Mouse (Mus musculus) cortical plate, adult 2 months (tissue): ENCODE results near the gene Gnb2. TPM values are rescaled to one million over a fixed set of nuclear protein-coding genes. Genes with fewer than 3 reads are reported as not detected.

Source experiments
- H3K27ac ChIP-seq: fragments of 200-500 bp; 2 replicates; pipeline ENCODE4 v1.5.1; 2012; ENCODE audit warnings: low read length, control low read depth, inconsistent platforms; ENCODE audit not compliant: insufficient read depth
- H3K4me1 ChIP-seq: fragments of 200-500 bp; 2 replicates; pipeline ENCODE4 v1.6.1; 2011; ENCODE audit warnings: low read length; ENCODE audit not compliant: control insufficient read depth, insufficient read depth
- H3K4me3 ChIP-seq: fragments of 200-500 bp; 2 replicates; pipeline ENCODE4 v1.5.1; 2011; ENCODE audit warnings: mild to moderate bottlenecking, low read length, control low read depth; ENCODE audit not compliant: insufficient read depth
- CTCF ChIP-seq: fragments of 200-500 bp; IDR thresholded peaks from 2 replicates; pipeline ENCODE4 v1.5.1; 2011; ENCODE audit warnings: mild to moderate bottlenecking, control low read depth, low read length; ENCODE audit not compliant: insufficient read depth; ENCODE audit errors: extremely low read depth
- POLR2A ChIP-seq: fragments of 200-500 bp; IDR thresholded peaks from 2 replicates; pipeline ENCODE4 v1.6.1; 2011; ENCODE audit warnings: mild to moderate bottlenecking, low read length, control low read depth; ENCODE audit not compliant: insufficient read depth; ENCODE audit errors: extremely low read depth
- polyA plus RNA-seq: library from polyadenylated mRNA; depleted of rRNA; stranded (reverse); fragments of >200 nt; gene quantifications from 2 replicates; pipeline ENCODE4 v1.2.3, GENCODE M21; 2012

Gene Gnb2
- polyA plus RNA-seq, 1 experiment = 687 TPM

GRCm38 (mm10) chr5:137523396-137524250 lies 9.7 kb downstream of the Gnb2 start:
- TF ChIP-seq CTCF (no peak), POLR2A (no peak)
- no peaks in the 10 kb centered on the region; the same call in 1 of the 2 replicates for H3K4me1 ChIP-seq
- no peak overlapping the region for H3K4me3 ChIP-seq
- H3K27ac ChIP-seq = no peak overlapping the region

GRCm38 (mm10) chr5:137522711-137523110 lies 10.6 kb downstream of the Gnb2 start:
- Histone ChIP-seq H3K4me1 (no peaks in the 10 kb centered on the region; the same call in 1 of the 2 replicates), H3K27ac (no peak overlapping the region), H3K4me3 (no peak overlapping the region)
- TF ChIP-seq CTCF = no peak

GRCm38 (mm10) chr5:137521861-137522260 lies 11.4 kb downstream of the Gnb2 start:
- TF ChIP-seq CTCF = no peak
- H3K4me1 ChIP-seq = no peaks in the 10 kb centered on the region; the same call in 1 of the 2 replicates

GRCm38 (mm10) chr5:137519691-137520550 lies 13.4 kb downstream of the Gnb2 start:
- TF ChIP-seq POLR2A = no peak
- Histone ChIP-seq H3K27ac (no peak overlapping the region), H3K4me1 (no peaks in the 10 kb centered on the region), H3K4me3 (no peak overlapping the region)

More at GRCm38 (mm10) chr5:137521861-137522260, 11.4 kb downstream of the Gnb2 start:
- H3K4me3 ChIP-seq = no peak overlapping the region
- H3K27ac ChIP-seq = no peak overlapping the region

DNA sequence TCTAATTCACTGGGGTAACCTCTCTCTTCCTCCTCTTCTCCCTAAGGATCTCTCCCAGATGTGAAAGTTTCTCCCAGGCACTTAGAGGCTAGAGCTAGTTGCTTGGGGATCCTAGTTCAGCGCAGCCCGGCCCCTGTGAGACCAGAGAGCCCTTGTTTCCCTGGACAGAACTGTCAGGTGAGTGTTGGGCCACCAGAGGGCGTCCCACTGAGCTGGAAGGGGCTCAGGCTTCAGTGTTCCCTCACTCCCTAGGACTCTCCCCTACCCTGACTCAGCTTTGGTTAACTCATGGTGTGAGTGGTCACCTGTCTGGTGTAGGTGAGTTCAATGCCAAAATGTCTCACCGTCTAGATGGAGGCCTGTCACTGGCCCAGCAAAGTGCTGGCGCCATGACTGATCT lies 14.9 kb downstream of the Gnb2 start, which contains the start of gene Gigyf1:
Gene Gigyf1, plus strand, starts transcription at position 113 of the 400 bp plus-strand sequence.
- Histone ChIP-seq H3K27ac (no peak within 1 kb of the TSS), H3K4me3 (no peak within 1 kb of the TSS), H3K4me1 (no peaks in the 10 kb centered on the region)
- TF ChIP-seq POLR2A (no peak), CTCF (peak; percentile 37)

- TF ChIP-seq CTCF = no peak
- no peak for TF ChIP-seq POLR2A
- Histone ChIP-seq H3K4me1 (peaks cover 6% of the 10 kb centered on the region), H3K27ac (no peak overlapping the region), H3K4me3 (no peak overlapping the region)
Observed at GRCm38 (mm10) chr5:137514811-137515210, 18.5 kb downstream of the Gnb2 start.

- Histone ChIP-seq H3K4me1 (peaks cover 6% of the 10 kb centered on the region), H3K4me3 (no peak overlapping the region), H3K27ac (no peak overlapping the region)
- no peak for TF ChIP-seq CTCF
- TF ChIP-seq POLR2A = no peak
Observed at GRCm38 (mm10) chr5:137513951-137514721, 19.2 kb downstream of the Gnb2 start.

GRCm38 (mm10) chr5:137512847-137513794 lies 20.2 kb downstream of the Gnb2 start:
- Histone ChIP-seq H3K4me3 (no peak overlapping the region), H3K4me1 (peaks cover 6% of the 10 kb centered on the region), H3K27ac (no peak overlapping the region)
- TF ChIP-seq POLR2A (no peak), CTCF (peak; percentile 51)

- Histone ChIP-seq H3K4me1 (peaks cover 6% of the 10 kb centered on the region), H3K27ac (no peak overlapping the region), H3K4me3 (peak overlapping the region; percentile 70)
- TF ChIP-seq CTCF (no peak), POLR2A (no peak)
Observed at GRCm38 (mm10) chr5:137511706-137512105, 21.6 kb downstream of the Gnb2 start.
